Mouse (Mus musculus): ENCODE data around the gene Dhx9.

Gene Dhx9

GRCm38 (mm10) chr1:153487500-153487879, at the start of gene Dhx9:
Dhx9 (minus strand) TSS chr1:153487660.
- peak; percentile 93 for DNase-seq (ENCODE audit: low read depth, low spot score)

GRCm38 (mm10) chr1:153535611-153536010, 48.2 kb upstream of the Dhx9 start:
- DNase-seq (ENCODE audit: low read depth, low spot score): no peak

- DNase-seq (ENCODE audit: low read depth, low spot score): peak; percentile 93
Observed at GRCm38 (mm10) chr1:153532896-153533295, 45.4 kb upstream of the Dhx9 start.

- peak; percentile 81 for DNase-seq (ENCODE audit: low read depth, low spot score)
Observed at GRCm38 (mm10) chr1:153532234-153532841, 44.9 kb upstream of the Dhx9 start.

- DNase-seq (ENCODE audit: low read depth, low spot score): peak; percentile 61
Observed at GRCm38 (mm10) chr1:153531677-153532233, 44.3 kb upstream of the Dhx9 start.

- DNase-seq (ENCODE audit: low read depth, low spot score): no peak
Observed at GRCm38 (mm10) chr1:153522116-153522515, 34.7 kb upstream of the Dhx9 start.

- no peak for DNase-seq (ENCODE audit: low read depth, low spot score)
Observed at GRCm38 (mm10) chr1:153515368-153515767, 27.9 kb upstream of the Dhx9 start.

GRCm38 (mm10) chr1:153510330-153511009, 23.0 kb upstream of the Dhx9 start:
- peak; percentile 62 for DNase-seq (ENCODE audit: low read depth, low spot score)

- peak; percentile 74 for DNase-seq (ENCODE audit: low read depth, low spot score)
Observed at GRCm38 (mm10) chr1:153509569-153509968, 22.1 kb upstream of the Dhx9 start.

GRCm38 (mm10) chr1:153509012-153509411, 21.6 kb upstream of the Dhx9 start:
- no peak for DNase-seq (ENCODE audit: low read depth, low spot score)

GRCm38 (mm10) chr1:153506266-153506665, 18.8 kb upstream of the Dhx9 start:
- no peak for DNase-seq (ENCODE audit: low read depth, low spot score)

- DNase-seq (ENCODE audit: low read depth, low spot score): peak; percentile 66
Observed at GRCm38 (mm10) chr1:153501644-153502321, 14.3 kb upstream of the Dhx9 start.

GRCm38 (mm10) chr1:153500030-153500429, 12.6 kb upstream of the Dhx9 start:
- DNase-seq (ENCODE audit: low read depth, low spot score): peak; percentile 82

GRCm38 (mm10) chr1:153496030-153496429, 8.6 kb upstream of the Dhx9 start:
- DNase-seq (ENCODE audit: low read depth, low spot score): no peak

GRCm38 (mm10) chr1:153493931-153494330, 6.5 kb upstream of the Dhx9 start:
- DNase-seq (ENCODE audit: low read depth, low spot score): peak; percentile 89

GRCm38 (mm10) chr1:153493338-153493737, 5.9 kb upstream of the Dhx9 start:
- DNase-seq (ENCODE audit: low read depth, low spot score): peak; percentile 86

- no peak for DNase-seq (ENCODE audit: low read depth, low spot score)
Observed at GRCm38 (mm10) chr1:153491822-153492221, 4.4 kb upstream of the Dhx9 start.

GRCm38 (mm10) chr1:153491345-153491744, 3.9 kb upstream of the Dhx9 start:
- no peak for DNase-seq (ENCODE audit: low read depth, low spot score)

- no peak for DNase-seq (ENCODE audit: low read depth, low spot score)
Observed at GRCm38 (mm10) chr1:153489963-153490362, 2.5 kb upstream of the Dhx9 start.

- peak; percentile 70 for DNase-seq (ENCODE audit: low read depth, low spot score)
Observed at GRCm38 (mm10) chr1:153489540-153489939, 2.1 kb upstream of the Dhx9 start.

- DNase-seq (ENCODE audit: low read depth, low spot score): peak; percentile 68
Observed at GRCm38 (mm10) chr1:153489132-153489531, 1.7 kb upstream of the Dhx9 start.

- peak; percentile 86 for DNase-seq (ENCODE audit: low read depth, low spot score)
Observed at GRCm38 (mm10) chr1:153486767-153487499, 527 bp downstream of the Dhx9 start.
